Mouse (Mus musculus) left cerebral cortex, postnatal 14 days (tissue): ENCODE results near the gene Mmachc. TPM values are rescaled to one million over a fixed set of nuclear protein-coding genes. Genes with fewer than 3 reads are reported as not detected.

Experiments used
- DNase-seq, 2 experiments: peaks; one replicate each; pipeline ENCODE4 v3.0.0; 2021 to 2022; ENCODE audit warnings: low spot score in 2 of 2, mixed read lengths in 1 of 2
- intact Hi-C: fragments of 180-260 bp; cut with DNase I; formaldehyde crosslinking; loops from one replicate; pipeline ENCODE4 v1.15.1; 2025
- total RNA-seq, 2 experiments: library from RNA; stranded (reverse); gene quantifications; 2 replicates each; pipeline ENCODE4 v1.2.3; 2021

The Mmachc gene
- total RNA-seq, 2 experiments from 2014 or later: 14.6 to 17.0 TPM

DNA sequence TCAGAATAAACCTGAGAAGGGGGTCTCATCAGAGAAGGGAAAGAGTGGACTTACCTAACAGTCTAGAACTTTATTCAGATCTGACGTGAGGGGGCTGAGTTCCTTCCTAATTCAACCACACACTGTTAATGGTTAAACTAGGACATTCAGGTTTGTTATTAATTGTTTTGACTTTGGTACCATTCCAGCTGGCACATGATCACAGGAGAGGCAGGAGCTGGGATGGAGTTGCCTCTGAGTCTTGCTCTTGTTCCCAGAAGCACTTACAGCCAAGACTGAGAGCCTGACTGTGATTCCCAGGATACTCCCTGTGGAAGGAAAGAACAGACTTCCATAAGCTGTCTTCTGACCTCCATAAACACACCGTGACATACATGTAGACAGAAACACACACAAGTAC is 48.7 kb downstream of the Mmachc start:
- peak in 1 of 2 experiments; percentile 25 for DNase-seq
- intact Hi-C loops: no loop called here

GRCm38 (mm10) chr4:116657971-116658370 is 50.2 kb downstream of the Mmachc start:
- intact Hi-C loops: no loop called here
- no peak for DNase-seq

GRCm38 (mm10) chr4:116655658-116656057 is 52.5 kb downstream of the Mmachc start:
- no peak for DNase-seq
- intact Hi-C loops: no loop called here

DNA sequence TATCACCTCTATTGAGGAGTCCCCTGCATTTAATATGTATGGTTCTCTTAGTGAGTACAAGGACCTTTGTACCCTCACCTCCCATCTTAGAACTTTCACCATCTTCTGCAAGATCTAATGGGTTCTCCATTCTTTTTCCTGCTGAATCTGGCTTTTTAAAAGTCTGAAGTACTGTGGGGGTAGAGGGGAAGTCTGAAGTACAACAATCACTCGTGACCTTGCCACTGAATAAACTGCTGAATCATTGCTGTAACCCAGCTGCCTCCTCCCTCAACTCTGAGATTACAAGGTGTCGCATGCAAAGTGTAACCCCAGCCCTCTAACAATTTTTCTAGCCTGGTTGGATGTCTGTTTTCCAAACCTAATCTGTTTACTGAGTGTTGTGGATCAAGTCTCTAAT is 53.1 kb downstream of the Mmachc start:
- DNase-seq: no peak
- intact Hi-C loops: no loop called here

DNA sequence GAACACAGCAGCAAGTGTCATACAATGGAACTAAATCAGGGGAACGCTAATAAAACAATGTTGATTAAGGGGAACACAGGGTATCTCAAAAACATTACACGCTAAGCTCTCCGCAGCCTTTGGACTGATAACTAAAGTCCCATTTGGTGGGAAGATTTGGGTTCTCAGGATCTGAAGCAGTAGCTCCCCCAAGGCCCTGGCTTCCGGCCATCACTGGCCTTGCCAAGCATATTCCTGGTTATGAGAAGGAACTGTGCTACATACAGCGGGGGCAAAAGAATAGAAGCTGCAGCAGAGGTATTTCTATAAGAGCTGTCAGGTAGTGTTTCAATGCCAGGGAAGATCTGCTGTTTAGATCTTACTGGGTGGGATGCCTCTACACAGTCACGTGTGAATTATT is 55.0 kb downstream of the Mmachc start:
- intact Hi-C loops: no loop called here
- DNase-seq: no peak

Other genes starting within 250 kb of the Mmachc start
- 10 to 100 TPM; 93.4 to 95.0 TPM for gene Mast2, start 244.2 kb downstream of the Mmachc start, total RNA-seq
- 10 to 100 TPM; 18.5 to 19.9 TPM for gene Ipp, start 200.9 kb downstream of the Mmachc start, total RNA-seq
- 10 to 100 TPM; 10.2 to 11.3 TPM for gene Tmem69, start 152.5 kb downstream of the Mmachc start, total RNA-seq
- 10 to 100 TPM; 31.9 to 35.6 TPM for gene Gpbp1l1, start 150.7 kb downstream of the Mmachc start, total RNA-seq
- 1 to 10 TPM; 4.6 to 5.7 TPM for gene Ccdc17, start 111.8 kb downstream of the Mmachc start, total RNA-seq
- gene Nasp, start 80.5 kb downstream of the Mmachc start, total RNA-seq: 10 to 100 TPM; 47.6 to 49.9 TPM
- 100 to 1,000 TPM; 501 TPM for gene Akr1a1, start 56.7 kb downstream of the Mmachc start, total RNA-seq
- 100 to 1,000 TPM; 163 to 170 TPM for gene Prdx1, start 22.9 kb downstream of the Mmachc start, total RNA-seq
- gene Ccdc163, start 103 bp upstream of the Mmachc start, total RNA-seq: 1 to 10 TPM; 3.3 to 5.2 TPM
- gene Tesk2, start 12.5 kb upstream of the Mmachc start, total RNA-seq: 1 to 10 TPM; 4.1 to 4.8 TPM
- gene Toe1, start 99.2 kb upstream of the Mmachc start, total RNA-seq: 10 to 100 TPM; 12.1 to 12.7 TPM
- gene Mutyh, start 99.3 kb upstream of the Mmachc start, total RNA-seq: 1 to 10 TPM; 1.5 to 3.2 TPM
- under 1 TPM; 0.44 to 0.72 TPM for gene Hpdl, start 113.3 kb upstream of the Mmachc start, total RNA-seq
- 1 to 10 TPM; 7.2 to 9.0 TPM for gene Zswim5, start 169.0 kb upstream of the Mmachc start, total RNA-seq